Mouse (Mus musculus): ENCODE measurements around the gene Pold1. TPM values are rescaled to one million over a fixed set of nuclear protein-coding genes. Genes with fewer than 3 reads are reported as not detected.

Gene Pold1
- total and polyA plus RNA-seq, 2 experiments from 2014 or later: 18.3 to 41.8 TPM

- DNase-seq (ENCODE audit: low spot score) (no peak), ATAC-seq (ENCODE audit: insufficient read depth, low read depth) (no peak)
- Histone ChIP-seq H3K36me3 (replicated peaks; ENCODE audit: control insufficient read depth, insufficient read depth, low read length) (peaks cover 30% of the 10 kb centered on the region), H3K4me2 (ENCODE audit: low read depth, low read length) (no peak overlapping the region), H3K27me3 (ENCODE audit: control insufficient read depth, insufficient read depth, low read length) (no peaks in the 10 kb centered on the region), H3K9ac (replicated peaks; ENCODE audit: low read depth, low read length) (no peak overlapping the region), H3K4me3 (ENCODE audit: low read depth, low read length) (no peak overlapping the region), H3K9me3 (replicated peaks; ENCODE audit: control insufficient read depth, low read length) (no peaks in the 10 kb centered on the region), H3K27ac (ENCODE audit: low read depth) (no peak overlapping the region), H3K4me1 (ENCODE audit: control insufficient read depth, insufficient read depth) (peaks cover under 1% of the 10 kb centered on the region; the same call in 1 of the 2 replicates)
- TF ChIP-seq CTCF (IDR thresholded peaks at IDR 0.05; ENCODE audit: low read depth) (no peak), EP300 (IDR thresholded peaks at IDR 0.05; ENCODE audit: low read depth) (no peak)
- 56% methylated on average over 4 of the region's 4 CpGs for WGBS
Measured at GRCm38 (mm10) chr7:44490281-44490680, 58.4 kb downstream of the Pold1 start.

GRCm38 (mm10) chr7:44488545-44488944 is 60.1 kb downstream of the Pold1 start:
- Histone ChIP-seq H3K4me2 (ENCODE audit: low read depth, low read length) (no peak overlapping the region), H3K27me3 (ENCODE audit: control insufficient read depth, insufficient read depth, low read length) (no peaks in the 10 kb centered on the region), H3K9ac (replicated peaks; ENCODE audit: low read depth, low read length) (no peak overlapping the region), H3K9me3 (replicated peaks; ENCODE audit: control insufficient read depth, low read length) (no peaks in the 10 kb centered on the region), H3K36me3 (replicated peaks; ENCODE audit: control insufficient read depth, insufficient read depth, low read length) (peaks cover 30% of the 10 kb centered on the region), H3K4me1 (ENCODE audit: control insufficient read depth, insufficient read depth) (no peaks in the 10 kb centered on the region), H3K4me3 (ENCODE audit: low read depth, low read length) (no peak overlapping the region), H3K27ac (ENCODE audit: low read depth) (no peak overlapping the region)
- DNase-seq (ENCODE audit: low spot score) (no peak), ATAC-seq (ENCODE audit: insufficient read depth, low read depth) (no peak)
- no peak for TF ChIP-seq CTCF (IDR thresholded peaks at IDR 0.05; ENCODE audit: low read depth)
- no peak for TF ChIP-seq EP300 (IDR thresholded peaks at IDR 0.05; ENCODE audit: low read depth)
- 86% methylated on average over 8 of the region's 8 CpGs for WGBS

- DNase-seq (ENCODE audit: low spot score): no peak
- TF ChIP-seq EP300 (IDR thresholded peaks at IDR 0.05; ENCODE audit: low read depth): no peak
- TF ChIP-seq CTCF (IDR thresholded peaks at IDR 0.05; ENCODE audit: low read depth): no peak
- peaks cover 26% of the 10 kb centered on the region for H3K36me3 ChIP-seq (replicated peaks; ENCODE audit: control insufficient read depth, insufficient read depth, low read length)
- H3K4me1 ChIP-seq (ENCODE audit: control insufficient read depth, insufficient read depth): 0 out of 2 replicates have a peak, but pooled peaks cover 4% of the 10 kb centered on the region
- H3K27me3 ChIP-seq (ENCODE audit: control insufficient read depth, insufficient read depth, low read length): no peaks in the 10 kb centered on the region
- no peak overlapping the region for H3K4me2 ChIP-seq (ENCODE audit: low read depth, low read length)
- H3K9ac ChIP-seq (replicated peaks; ENCODE audit: low read depth, low read length): no peak overlapping the region
- H3K9me3 ChIP-seq (replicated peaks; ENCODE audit: control insufficient read depth, low read length): no peaks in the 10 kb centered on the region
- H3K4me3 ChIP-seq (ENCODE audit: low read depth, low read length): no peak overlapping the region
- no peak overlapping the region for H3K27ac ChIP-seq (ENCODE audit: low read depth)
- ATAC-seq (ENCODE audit: insufficient read depth, low read depth): no peak
- 80% methylated on average over 7 of the region's 7 CpGs for WGBS
Measured at GRCm38 (mm10) chr7:44487936-44488335, 60.7 kb downstream of the Pold1 start.

GRCm38 (mm10) chr7:44486927-44487575 is 61.6 kb downstream of the Pold1 start:
- no peaks in the 10 kb centered on the region for H3K27me3 ChIP-seq (ENCODE audit: control insufficient read depth, insufficient read depth, low read length)
- peaks cover 17% of the 10 kb centered on the region for H3K36me3 ChIP-seq (replicated peaks; ENCODE audit: control insufficient read depth, insufficient read depth, low read length)
- no peak overlapping the region for H3K27ac ChIP-seq (ENCODE audit: low read depth)
- no peak overlapping the region for H3K4me3 ChIP-seq (ENCODE audit: low read depth, low read length)
- WGBS: 48% methylated on average over 13 of the region's 13 CpGs
- no peak for TF ChIP-seq CTCF (IDR thresholded peaks at IDR 0.05; ENCODE audit: low read depth)
- TF ChIP-seq EP300 (IDR thresholded peaks at IDR 0.05; ENCODE audit: low read depth): no peak
- no peak overlapping the region for H3K4me2 ChIP-seq (ENCODE audit: low read depth, low read length)
- no peak for DNase-seq (ENCODE audit: low spot score)
- H3K9ac ChIP-seq (replicated peaks; ENCODE audit: low read depth, low read length): no peak overlapping the region
- 0 out of 2 replicates have a peak, but pooled peaks have one; percentile 9 for ATAC-seq (ENCODE audit: insufficient read depth, low read depth)
- H3K9me3 ChIP-seq (replicated peaks; ENCODE audit: control insufficient read depth, low read length): no peaks in the 10 kb centered on the region
- H3K4me1 ChIP-seq (ENCODE audit: control insufficient read depth, insufficient read depth): peaks cover 12% of the 10 kb centered on the region

- TF ChIP-seq CTCF (IDR thresholded peaks at IDR 0.05; ENCODE audit: low read depth) (no peak), EP300 (IDR thresholded peaks at IDR 0.05; ENCODE audit: low read depth) (no peak)
- Histone ChIP-seq H3K27me3 (ENCODE audit: control insufficient read depth, insufficient read depth, low read length) (no peaks in the 10 kb centered on the region), H3K36me3 (replicated peaks; ENCODE audit: control insufficient read depth, insufficient read depth, low read length) (peaks cover 5% of the 10 kb centered on the region), H3K9me3 (replicated peaks; ENCODE audit: control insufficient read depth, low read length) (no peaks in the 10 kb centered on the region), H3K4me1 (ENCODE audit: control insufficient read depth, insufficient read depth) (peaks cover 12% of the 10 kb centered on the region), H3K4me3 (ENCODE audit: low read depth, low read length) (no peak overlapping the region), H3K9ac (replicated peaks; ENCODE audit: low read depth, low read length) (no peak overlapping the region), H3K4me2 (ENCODE audit: low read depth, low read length) (no peak overlapping the region), H3K27ac (ENCODE audit: low read depth) (peak overlapping the region; percentile 22; the same call in 1 of the 2 replicates)
- ATAC-seq (ENCODE audit: insufficient read depth, low read depth) (no peak), DNase-seq (ENCODE audit: low spot score) (no peak)
- WGBS: 53% methylated on average over 7 of the region's 7 CpGs
Measured at GRCm38 (mm10) chr7:44485572-44486195, 63.0 kb downstream of the Pold1 start.
